Mouse (Mus musculus) G1E (cell line): ENCODE measurements around the gene Adap2.

Experiments used
- CTCF ChIP-seq: IDR thresholded peaks from 2 replicates; pipeline ENCODE4 v1.5.1; 2012; ENCODE audit warnings: low read depth, low read length, inconsistent platforms, mixed read lengths
- GATA1 ChIP-seq: IDR thresholded peaks from 2 replicates; pipeline ENCODE4 v1.6.1; 2012; ENCODE audit warnings: borderline replicate concordance, low read length, inconsistent platforms, mixed read lengths
- GATA2 ChIP-seq: IDR thresholded peaks from 2 replicates; pipeline ENCODE4 v1.6.1; 2012; ENCODE audit warnings: low read depth, low read length, inconsistent platforms, borderline replicate concordance
- POLR2AphosphoS5 ChIP-seq: IDR thresholded peaks from 2 replicates; pipeline ENCODE4 v1.6.1; 2012; ENCODE audit warnings: low read depth, low read length, inconsistent platforms; ENCODE audit not compliant: insufficient replicate concordance
- TAL1 ChIP-seq: conservative IDR thresholded peaks from 2 replicates; pipeline ENCODE4 v1.6.1; 2012; ENCODE audit warnings: low read depth, low read length, inconsistent platforms, mixed read lengths

- no peak for TF ChIP-seq POLR2AphosphoS5
- TF ChIP-seq CTCF, result no peak
- no peak for TF ChIP-seq GATA1
- TF ChIP-seq TAL1, result no peak
- no peak for TF ChIP-seq GATA2
These were observed 56.4 kb downstream of the Adap2 start for GRCm38 (mm10) chr11:80210321-80210720.
